Mouse (Mus musculus): Measurements from ENCODE around the gene Ncoa1.

Ncoa1 gene

GRCm38 (mm10) chr12:4476832-4477671 is at the start of gene Ncoa1:
Gene Ncoa1, minus strand, starts transcription at chr12:4477182.
- DNase-seq (ENCODE audit: low read depth, low spot score), result peak; percentile 87

- no peak for DNase-seq (ENCODE audit: low read depth, low spot score)
These were observed 47.6 kb upstream of the Ncoa1 start for GRCm38 (mm10) chr12:4524546-4524945.

GRCm38 (mm10) chr12:4523688-4524298 is 46.8 kb upstream of the Ncoa1 start:
- no peak for DNase-seq (ENCODE audit: low read depth, low spot score)

GRCm38 (mm10) chr12:4523208-4523607 is 46.2 kb upstream of the Ncoa1 start:
- no peak for DNase-seq (ENCODE audit: low read depth, low spot score)

GRCm38 (mm10) chr12:4518957-4519356 is 42.0 kb upstream of the Ncoa1 start:
- DNase-seq (ENCODE audit: low read depth, low spot score), result no peak

GRCm38 (mm10) chr12:4509591-4510061 is 32.6 kb upstream of the Ncoa1 start:
- no peak for DNase-seq (ENCODE audit: low read depth, low spot score)

GRCm38 (mm10) chr12:4508182-4508581 is 31.2 kb upstream of the Ncoa1 start:
- no peak for DNase-seq (ENCODE audit: low read depth, low spot score)

GRCm38 (mm10) chr12:4507461-4507860 is 30.5 kb upstream of the Ncoa1 start:
- no peak for DNase-seq (ENCODE audit: low read depth, low spot score)

- no peak for DNase-seq (ENCODE audit: low read depth, low spot score)
These were observed 29.9 kb upstream of the Ncoa1 start for GRCm38 (mm10) chr12:4506810-4507430.

GRCm38 (mm10) chr12:4505298-4505697 is 28.3 kb upstream of the Ncoa1 start:
- no peak for DNase-seq (ENCODE audit: low read depth, low spot score)

GRCm38 (mm10) chr12:4503673-4504326 is 26.8 kb upstream of the Ncoa1 start:
- no peak for DNase-seq (ENCODE audit: low read depth, low spot score)

- no peak for DNase-seq (ENCODE audit: low read depth, low spot score)
These were observed 24.9 kb upstream of the Ncoa1 start for GRCm38 (mm10) chr12:4501916-4502315.

GRCm38 (mm10) chr12:4500516-4500915 is 23.5 kb upstream of the Ncoa1 start:
- DNase-seq (ENCODE audit: low read depth, low spot score), result no peak

- no peak for DNase-seq (ENCODE audit: low read depth, low spot score)
These were observed 22.7 kb upstream of the Ncoa1 start for GRCm38 (mm10) chr12:4499651-4500175.

- DNase-seq (ENCODE audit: low read depth, low spot score), result no peak
These were observed 11.4 kb upstream of the Ncoa1 start for GRCm38 (mm10) chr12:4488411-4488810.

- no peak for DNase-seq (ENCODE audit: low read depth, low spot score)
These were observed 6.4 kb upstream of the Ncoa1 start for GRCm38 (mm10) chr12:4483386-4483785.

GRCm38 (mm10) chr12:4481687-4482086 is 4.7 kb upstream of the Ncoa1 start:
- no peak for DNase-seq (ENCODE audit: low read depth, low spot score)

- DNase-seq (ENCODE audit: low read depth, low spot score), result no peak
These were observed 3.3 kb upstream of the Ncoa1 start for GRCm38 (mm10) chr12:4480250-4480649.

- DNase-seq (ENCODE audit: low read depth, low spot score), result no peak
These were observed 2.3 kb upstream of the Ncoa1 start for GRCm38 (mm10) chr12:4479171-4479881.

- peak; percentile 10 for DNase-seq (ENCODE audit: low read depth, low spot score)
These were observed 1.2 kb upstream of the Ncoa1 start for GRCm38 (mm10) chr12:4477941-4478795.

Data from CD4-positive, CD25-positive, alpha-beta regulatory T cell, adult 2 months (primary cell).